Mouse (Mus musculus) ES-Bruce4 (cell line): ENCODE results near the gene Ntsr2.

Experiments
- CTCF ChIP-seq: IDR thresholded peaks from one replicate; pipeline ENCODE4 v1.8.1; 2011; ENCODE audit warnings: low read depth, low read length
- EP300 ChIP-seq: IDR thresholded peaks from 2 replicates; pipeline ENCODE4 v1.6.1; 2011; ENCODE audit warnings: low read depth, low read length; ENCODE audit not compliant: insufficient read depth
- POLR2A ChIP-seq: IDR thresholded peaks from one replicate; pipeline ENCODE4 v1.8.1; 2011; ENCODE audit warnings: low read length; ENCODE audit not compliant: insufficient read depth

DNA sequence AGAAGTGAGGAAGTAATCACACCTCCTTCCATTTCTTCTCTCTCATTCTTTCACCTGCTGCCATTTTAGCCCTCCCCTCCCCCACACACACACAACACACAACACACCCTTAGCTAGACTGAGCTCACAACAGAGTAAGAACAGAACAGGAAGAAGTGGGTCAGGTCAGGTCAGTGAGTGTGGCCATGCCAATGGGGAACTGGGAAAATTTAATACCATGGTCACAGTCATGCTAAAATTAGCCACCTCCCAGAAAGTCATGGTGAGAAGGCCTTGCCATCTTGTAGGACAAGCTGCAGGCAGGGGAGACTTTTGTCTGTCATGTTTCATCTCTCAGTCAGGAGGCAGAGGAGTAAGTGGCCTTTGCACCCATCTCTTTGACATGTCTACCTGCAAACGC, 45.5 kb downstream of the Ntsr2 start:
- TF ChIP-seq CTCF (no peak), POLR2A (no peak), EP300 (no peak)
